Mouse (Mus musculus) spleen, embryonic (tissue): ENCODE measurements at regions not wholly inside any gene's neighbourhood (a gene's known extent, or its start where the extent isn't known, plus 50 kb on each side); places are given as distances from the start of the nearest gene placed in this dataset.

Experiments used
- CTCF ChIA-PET: fragments of 350-600 bp; sonication (Branson Sonifier 250); formaldehyde crosslinking; loops from one replicate; lab custom pipeline; 2022; lab: Charles Lee

DNA sequence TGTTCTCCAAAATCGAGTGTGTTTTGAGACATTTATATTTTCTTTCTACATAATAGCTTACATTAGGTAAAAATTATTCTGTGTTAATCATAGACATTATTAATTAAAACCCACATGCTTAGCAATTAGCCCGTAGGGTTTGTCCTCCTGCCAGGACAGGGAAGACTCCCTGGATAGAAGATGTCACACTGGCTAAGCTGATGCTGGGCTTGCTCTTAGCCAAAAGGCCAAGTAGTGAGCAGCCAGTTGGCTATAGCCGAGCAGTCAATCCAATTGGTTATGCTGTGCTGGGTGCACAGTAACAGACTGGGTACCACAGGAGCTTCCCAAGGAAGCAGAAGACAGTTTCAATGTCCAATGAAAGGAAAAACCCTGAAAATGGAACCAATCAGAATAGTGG is 166.0 kb upstream of the Rnf219 start:
- CTCF ChIA-PET: no interaction called here

- CTCF ChIA-PET: no interaction called here
Observed at GRCm38 (mm10) chr14:104676810-104677209, 154.4 kb upstream of the Rnf219 start.

- CTCF ChIA-PET: no interaction called here
Observed at GRCm38 (mm10) chr14:104661696-104662095, 139.3 kb upstream of the Rnf219 start.

DNA sequence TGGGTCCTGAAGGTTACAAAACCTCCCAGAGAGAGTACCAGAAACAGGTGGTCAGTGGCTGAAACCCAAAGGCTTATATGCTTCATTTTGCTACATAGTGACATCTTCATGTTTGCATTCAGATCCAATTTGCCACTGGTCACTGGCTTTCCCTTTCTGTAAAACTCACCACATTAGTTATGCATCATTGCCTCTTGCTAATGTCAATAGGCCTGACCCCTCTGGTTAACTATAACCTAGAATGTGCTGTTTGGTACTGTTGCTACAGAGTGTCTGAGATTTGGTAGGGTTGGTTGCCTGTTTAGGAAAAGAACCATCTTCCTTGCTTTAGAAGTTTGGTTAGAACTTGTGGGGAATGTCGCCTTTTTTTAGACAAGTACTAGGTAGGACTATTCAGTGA is 136.3 kb upstream of the Rnf219 start:
- CTCF ChIA-PET: no interaction called here

- CTCF ChIA-PET: no interaction called here
Observed at GRCm38 (mm10) chr14:104649980-104650379, 127.5 kb upstream of the Rnf219 start.

DNA sequence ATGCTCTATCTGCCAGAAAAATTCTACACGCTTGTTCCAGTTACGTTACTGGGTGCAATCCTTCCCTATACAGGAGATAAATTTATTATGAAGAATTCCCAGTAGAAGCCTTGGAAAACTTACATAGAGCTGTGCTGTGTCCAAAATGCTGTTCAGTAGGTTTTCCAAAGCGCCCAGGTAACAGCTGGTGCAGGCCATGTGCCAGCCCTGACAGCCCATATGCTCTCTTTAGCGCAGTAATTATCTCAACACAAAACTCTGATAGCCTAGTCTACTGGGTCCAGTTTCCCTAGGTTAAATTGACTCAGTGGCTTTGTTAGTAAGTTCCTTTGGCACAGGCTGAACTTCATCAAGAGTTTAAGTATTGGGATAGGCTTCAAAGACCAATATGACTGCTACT is 122.2 kb upstream of the Rnf219 start:
- CTCF ChIA-PET: no interaction called here

- CTCF ChIA-PET: no interaction called here
Observed at GRCm38 (mm10) chr14:104642783-104643182, 120.3 kb upstream of the Rnf219 start.

DNA sequence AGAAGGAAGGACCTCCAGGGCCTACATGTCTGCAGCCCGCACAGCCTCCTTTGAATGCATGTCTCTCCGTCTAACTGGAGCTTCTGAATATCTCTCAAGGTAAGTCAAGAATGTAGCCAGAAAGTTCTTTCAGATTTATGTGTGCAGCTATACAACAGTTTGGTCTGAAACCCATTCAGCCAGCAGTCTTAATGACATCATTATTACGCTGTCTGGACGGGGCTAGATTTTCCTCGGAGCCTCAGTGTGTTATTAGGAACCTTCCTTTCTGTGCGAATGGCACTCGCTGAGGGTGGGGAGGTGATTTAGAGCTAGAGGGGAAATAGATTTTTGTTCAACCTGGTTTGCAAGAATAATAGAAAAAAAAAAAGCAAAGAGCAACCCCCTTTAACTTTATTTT is 116.9 kb upstream of the Rnf219 start:
- CTCF ChIA-PET: no interaction called here

GRCm38 (mm10) chr14:104611467-104611866 is 89.0 kb upstream of the Rnf219 start:
- CTCF ChIA-PET: no interaction called here

- CTCF ChIA-PET: no interaction called here
Observed at GRCm38 (mm10) chr14:104610378-104610777, 87.9 kb upstream of the Rnf219 start.

- CTCF ChIA-PET: no interaction called here
Observed at GRCm38 (mm10) chr14:104594851-104595250, 72.4 kb upstream of the Rnf219 start.
